In genomic region chr7:13293878-13294855, GRCm38 (mm10) we compare ENCODE assay signal across 19 mouse cellular contexts. TPM values are rescaled to one million over a fixed set of nuclear protein-coding genes. Genes with fewer than 3 reads are reported as not detected.
A peak's percentile ranks its signal among the peaks of the same experiment; 100 is the strongest.
DNase-seq lines count a peak whose midpoint lies in the region; ATAC-seq lines count a peak whose summit lies in the region.
"Had no signal": no experiment of that assay in that cellular context is flagged by ENCODE, and none has a peak within 500 bp of the region (broad histone marks: within the 10 kb centered on the region; RNA-seq: fewer than 3 reads in every experiment).

No protein-coding gene starts in this region.

- intact Hi-C loops in heart, postnatal 10 days (cut with DNase I): no loop called here

- peak; percentile 28 to 29 for DNase-seq in heart, postnatal 10 days
- DNase-seq in heart, embryonic 10.5 days (ENCODE audit: low spot score): no peak
- DNase-seq in Muller cell, postnatal 12 days (ENCODE audit: inconsistent ontology term): peak; percentile 30
- peak; percentile 72 for DNase-seq in adrenal gland, postnatal 10 days
- DNase-seq in gastrocnemius, postnatal 25 days: peak; percentile 16
- no peak for DNase-seq in right cerebral cortex, postnatal 14 days
- DNase-seq: cerebellum, postnatal 14 days; kidney, adult 18-20 months; kidney, postnatal 14 days; liver, embryonic 13.5 days; right cerebral cortex, postnatal 4 days had no signal

- H3K9ac ChIP-seq in midbrain, embryonic 13.5 days (replicated peaks): no peak overlapping the region
- H3K9ac ChIP-seq: forebrain, embryonic 13.5 days; hindbrain, embryonic 15.5 days; liver, embryonic 13.5 days; neural tube, embryonic 13.5 days had no signal

- no peak for ATAC-seq in midbrain, embryonic 13.5 days
- ATAC-seq: CD4-positive, CD25-positive, alpha-beta regulatory T cell, adult 4 months; forebrain, embryonic 13.5 days; lung, postnatal 0 days; Patski had no signal

- no peaks in the 10 kb centered on the region for H3K4me1 ChIP-seq in heart, embryonic 10.5 days
- no peaks in the 10 kb centered on the region for H3K4me1 ChIP-seq in midbrain, embryonic 13.5 days (replicated peaks)
- H3K4me1 ChIP-seq: forebrain, embryonic 13.5 days; hindbrain, embryonic 15.5 days; liver, embryonic 13.5 days; neural tube, embryonic 13.5 days had no signal

- WGBS in heart, embryonic 10.5 days: 83% methylated on average over 11 of the region's 11 CpGs
- WGBS in midbrain, embryonic 13.5 days: 90% methylated on average over 11 of the region's 11 CpGs

- H3K9me3 ChIP-seq in heart, embryonic 10.5 days: no peaks in the 10 kb centered on the region
- H3K9me3 ChIP-seq in midbrain, embryonic 13.5 days: no peaks in the 10 kb centered on the region
- H3K9me3 ChIP-seq: forebrain, embryonic 13.5 days; hindbrain, embryonic 15.5 days; liver, embryonic 13.5 days; megakaryocyte, embryonic 14.5 days; neural tube, embryonic 13.5 days had no signal

- no peaks in the 10 kb centered on the region for H3K27me3 ChIP-seq in heart, embryonic 10.5 days (ENCODE audit: insufficient read depth, poor library complexity, severe bottlenecking)
- H3K27me3 ChIP-seq in midbrain, embryonic 13.5 days: no peaks in the 10 kb centered on the region
- H3K27me3 ChIP-seq: forebrain, embryonic 13.5 days; hindbrain, embryonic 15.5 days; liver, embryonic 13.5 days; neural tube, embryonic 13.5 days; Patski had no signal

- no peak overlapping the region for H3K27ac ChIP-seq in heart, embryonic 10.5 days
- no peak overlapping the region for H3K27ac ChIP-seq in midbrain, embryonic 13.5 days
- H3K27ac ChIP-seq: forebrain, embryonic 13.5 days; hindbrain, embryonic 15.5 days; liver, embryonic 13.5 days; neural tube, embryonic 13.5 days had no signal

- peaks cover 98% of the 10 kb centered on the region for H3K36me3 ChIP-seq in heart, embryonic 10.5 days
- H3K36me3 ChIP-seq in midbrain, embryonic 13.5 days: peaks cover 99% of the 10 kb centered on the region

- H3K4me3 ChIP-seq in heart, embryonic 10.5 days: no peak overlapping the region
- H3K4me3 ChIP-seq in midbrain, embryonic 13.5 days (replicated peaks): no peak overlapping the region
- H3K4me3 ChIP-seq: forebrain, embryonic 13.5 days; hindbrain, embryonic 15.5 days; liver, embryonic 13.5 days; megakaryocyte, embryonic 14.5 days; neural tube, embryonic 13.5 days had no signal

- H3K4me2 ChIP-seq in midbrain, embryonic 13.5 days (replicated peaks): no peak overlapping the region
- H3K4me2 ChIP-seq: forebrain, embryonic 13.5 days; hindbrain, embryonic 15.5 days; liver, embryonic 13.5 days; neural tube, embryonic 13.5 days had no signal

RNA-seq across cellular contexts. Expression of gene Zswim9, which starts 15.6 kb away (rescaled TPM):
- total RNA-seq in heart, postnatal 10 days (2021): 1 to 10 TPM; 6.6 to 7.4 TPM
- 7.6 and 7.9 TPM in 2 replicates for polyA plus RNA-seq in heart, embryonic 10.5 days (2016; fragmentation: Nextera tagmentation; extraction: Ambion mirVana)
- total RNA-seq in adrenal gland, postnatal 10 days (2021): 10 to 100 TPM in 1 of 2 experiments, 1 to 10 TPM in 1; 6.1 to 10.3 TPM
- 1 to 10 TPM; 7.6 to 8.0 TPM for total RNA-seq in gastrocnemius, postnatal 25 days (2021)
- 16.0 and 16.6 TPM in 2 replicates for polyA plus RNA-seq in midbrain, embryonic 13.5 days (2015; fragmentation: Nextera tagmentation; extraction: Ambion mirVana)

RNA-seq across cellular contexts. Expression of gene Lig1, which starts 17.1 kb away (rescaled TPM):
- total RNA-seq in heart, postnatal 10 days (2021): 10 to 100 TPM; 14.4 to 16.0 TPM
- polyA plus RNA-seq in heart, embryonic 10.5 days (2016; fragmentation: Nextera tagmentation; extraction: Ambion mirVana): 85.1 and 105 TPM in 2 replicates
- total RNA-seq in adrenal gland, postnatal 10 days (2021): 10 to 100 TPM; 26.0 to 34.7 TPM
- 1 to 10 TPM in 1 of 2 experiments, under 1 TPM in 1; 1.00 to 2.4 TPM for total RNA-seq in gastrocnemius, postnatal 25 days (2021)
- 52.5 and 57.2 TPM in 2 replicates for polyA plus RNA-seq in midbrain, embryonic 13.5 days (2015; fragmentation: Nextera tagmentation; extraction: Ambion mirVana)

RNA-seq across cellular contexts. Expression of gene Pla2g4c, which starts 30.3 kb away (rescaled TPM):
- under 1 TPM; 0.17 to 0.32 TPM for total RNA-seq in heart, postnatal 10 days (2021)
- polyA plus RNA-seq in heart, embryonic 10.5 days (2016; fragmentation: Nextera tagmentation; extraction: Ambion mirVana): 0.75 and 1.3 TPM in 2 replicates
- under 1 TPM; 0.21 to 0.58 TPM for total RNA-seq in adrenal gland, postnatal 10 days (2021)
- under 1 TPM in 1 of 2 experiments, not detected in 1; 0.08 TPM for total RNA-seq in gastrocnemius, postnatal 25 days (2021)
- 0.66 and 0.77 TPM in 2 replicates for polyA plus RNA-seq in midbrain, embryonic 13.5 days (2015; fragmentation: Nextera tagmentation; extraction: Ambion mirVana)

Comparison
In these comparisons a context has a peak if more than half of its experiments do, and no peak if none do; other contexts are left out.
1. DNase-seq: peak in heart, postnatal 10 days (2 of 2), Muller cell, postnatal 12 days (single experiment), adrenal gland, postnatal 10 days (single experiment) and gastrocnemius, postnatal 25 days (single experiment); none in heart, embryonic 10.5 days (single experiment) and right cerebral cortex, postnatal 14 days (single experiment).
2. RNA of gene Lig1, which starts 17.1 kb away (total RNA-seq): 26.0 to 34.7 TPM in adrenal gland, postnatal 10 days and 14.4 to 16.0 TPM in heart, postnatal 10 days; 1.00 to 2.4 TPM in gastrocnemius, postnatal 25 days; every median in the first group is over 4 times any median in the second.